Mouse (Mus musculus) frontal cortex, postnatal 25 days (tissue): ENCODE measurements around the gene Ssh1.

ENCODE experiments used
- DNase-seq, 2 experiments: peaks; one replicate each; pipeline ENCODE4 v3.0.0; 2022; ENCODE audit warnings: low spot score in 2 of 2

Gene Ssh1

GRCm38 (mm10) chr5:113993031-113993486, 635 bp downstream of the Ssh1 start:
- DNase-seq, result peak; percentile 21 to 26

DNA sequence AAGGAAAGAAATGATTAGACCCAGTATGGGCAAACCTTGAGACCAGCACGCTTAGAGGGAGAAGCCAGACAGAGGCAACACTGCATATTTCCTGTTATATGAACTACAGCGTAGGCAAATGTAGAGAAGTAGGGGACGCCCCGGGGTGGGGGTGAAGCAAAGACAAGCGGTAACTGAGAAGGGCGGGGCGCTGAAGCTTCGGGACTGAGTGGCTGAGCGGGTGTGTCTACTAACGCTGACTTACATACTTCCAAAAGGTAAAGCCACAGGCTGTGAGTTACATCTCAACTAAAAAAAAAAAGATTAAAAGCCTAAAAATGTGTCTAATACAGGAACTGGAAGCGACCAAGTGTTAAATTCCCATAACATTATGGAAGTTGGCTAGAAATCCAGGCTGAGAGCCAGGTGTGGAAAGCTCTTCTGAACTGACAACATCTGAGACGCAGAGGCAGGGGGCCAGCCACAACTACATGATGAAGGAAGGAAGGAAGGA, 1.3 kb downstream of the Ssh1 start:
- no peak for DNase-seq

GRCm38 (mm10) chr5:113991141-113991540, 2.6 kb downstream of the Ssh1 start:
- DNase-seq, result no peak

DNA sequence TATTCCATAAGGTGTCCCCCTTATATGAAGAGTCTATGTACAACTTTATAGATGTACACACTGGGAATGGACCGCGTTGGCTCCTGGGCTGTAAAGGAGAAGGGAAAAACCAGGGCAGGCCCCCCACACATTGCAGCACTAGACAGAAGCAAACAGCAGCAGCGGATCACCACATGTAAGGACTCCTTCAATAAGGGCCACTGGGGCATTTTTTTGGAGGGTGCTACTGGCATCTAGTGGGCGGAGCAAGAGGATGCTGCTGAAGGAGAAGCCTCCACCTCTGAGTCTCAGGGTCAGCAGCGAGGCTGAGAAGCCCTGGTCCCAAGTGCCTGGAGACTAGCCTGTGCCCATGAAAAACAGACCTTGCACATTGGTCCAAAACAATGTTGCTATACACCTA, 3.1 kb downstream of the Ssh1 start:
- no peak for DNase-seq

GRCm38 (mm10) chr5:113989437-113990024, 4.2 kb downstream of the Ssh1 start:
- no peak for DNase-seq

GRCm38 (mm10) chr5:113986182-113986961, 7.3 kb downstream of the Ssh1 start:
- DNase-seq, result no peak

GRCm38 (mm10) chr5:113985737-113986136, 8.0 kb downstream of the Ssh1 start:
- DNase-seq, result no peak

- no peak for DNase-seq
These were observed 9.5 kb downstream of the Ssh1 start for GRCm38 (mm10) chr5:113984025-113984740.

GRCm38 (mm10) chr5:113983541-113983940, 10.2 kb downstream of the Ssh1 start:
- no peak for DNase-seq

DNA sequence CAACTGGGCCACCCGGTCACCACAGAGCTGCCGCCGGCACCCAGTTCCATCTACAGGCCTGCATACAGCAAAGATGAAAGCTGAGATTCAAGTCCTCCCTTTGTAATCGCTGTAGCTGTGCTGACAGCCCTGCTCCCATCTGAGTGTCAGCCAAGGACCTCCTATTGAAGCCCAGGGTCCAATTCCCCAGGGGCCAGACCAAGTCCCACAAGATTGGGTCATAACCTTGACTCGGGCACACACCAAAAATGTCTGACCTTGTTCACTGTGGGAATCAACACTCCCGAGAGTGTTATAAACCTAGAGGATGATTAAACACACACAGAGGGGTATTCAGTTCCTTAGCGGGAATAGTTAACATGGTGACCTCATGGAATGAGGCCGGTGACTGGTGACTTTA, 11.9 kb downstream of the Ssh1 start:
- DNase-seq, result no peak

- no peak for DNase-seq
These were observed 12.5 kb downstream of the Ssh1 start for GRCm38 (mm10) chr5:113981171-113981570.

- no peak for DNase-seq
These were observed 13.2 kb downstream of the Ssh1 start for GRCm38 (mm10) chr5:113980511-113980910.

DNA sequence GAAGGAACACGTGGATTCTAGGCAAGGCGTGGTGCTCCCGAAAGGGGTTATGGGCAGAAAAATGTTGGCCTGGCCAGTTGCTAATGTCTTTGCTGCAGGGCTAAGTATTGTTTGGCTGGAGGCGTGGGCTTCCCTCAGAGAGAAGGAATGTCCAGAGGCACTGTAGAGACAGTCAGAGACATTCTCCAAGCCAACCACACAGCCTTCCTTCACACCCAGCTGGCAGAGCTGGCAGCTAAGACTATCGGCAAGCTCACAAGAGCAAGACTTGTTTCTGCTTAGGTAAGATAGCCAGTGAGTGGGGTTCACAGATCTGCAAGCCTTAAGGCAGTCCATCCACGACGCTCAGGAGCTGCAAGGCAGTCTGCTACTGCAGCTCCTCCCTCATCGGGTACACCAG, 16.4 kb downstream of the Ssh1 start:
- DNase-seq, result no peak

DNA sequence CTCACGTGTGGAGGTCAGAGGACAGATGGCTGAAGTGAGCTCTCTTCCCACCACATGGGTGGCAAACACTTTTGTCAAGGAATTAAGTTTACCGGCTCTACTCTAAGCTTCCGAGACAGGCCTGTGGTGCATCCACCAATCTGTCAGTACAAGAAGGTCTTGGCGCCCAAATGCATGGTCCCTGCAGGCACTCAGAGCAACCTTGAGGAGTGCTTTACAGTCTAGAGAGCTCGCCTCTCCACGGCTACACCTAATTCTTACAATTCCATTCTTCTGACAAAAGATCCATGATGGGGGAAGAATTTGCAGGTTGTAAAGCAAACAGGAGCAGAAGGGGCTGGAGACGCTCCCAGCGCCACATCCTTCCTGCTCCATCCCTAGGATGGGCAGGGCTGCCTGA, 17.1 kb downstream of the Ssh1 start:
- DNase-seq, result no peak

GRCm38 (mm10) chr5:113975538-113976215, 18.0 kb downstream of the Ssh1 start:
- no peak for DNase-seq

DNA sequence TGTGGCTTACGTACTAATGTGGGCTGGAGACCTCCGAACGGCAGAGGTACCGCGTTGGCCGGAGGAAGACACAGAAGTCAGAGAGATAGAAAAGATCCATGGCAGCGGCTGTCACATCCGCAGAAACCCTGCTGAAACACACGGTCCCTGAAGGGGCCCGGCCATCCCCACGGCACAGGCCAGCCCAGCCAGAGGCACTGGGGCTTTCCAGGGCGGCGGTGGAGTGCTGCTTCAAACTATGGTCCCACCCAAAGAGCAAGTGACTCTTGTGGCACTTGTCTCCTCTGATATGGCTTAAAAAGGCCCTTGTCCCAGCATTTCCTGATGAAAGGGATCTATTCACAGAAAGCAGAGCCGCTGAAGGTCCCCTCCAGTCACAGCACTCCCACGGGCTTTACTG, 19.1 kb downstream of the Ssh1 start:
- no peak for DNase-seq

DNA sequence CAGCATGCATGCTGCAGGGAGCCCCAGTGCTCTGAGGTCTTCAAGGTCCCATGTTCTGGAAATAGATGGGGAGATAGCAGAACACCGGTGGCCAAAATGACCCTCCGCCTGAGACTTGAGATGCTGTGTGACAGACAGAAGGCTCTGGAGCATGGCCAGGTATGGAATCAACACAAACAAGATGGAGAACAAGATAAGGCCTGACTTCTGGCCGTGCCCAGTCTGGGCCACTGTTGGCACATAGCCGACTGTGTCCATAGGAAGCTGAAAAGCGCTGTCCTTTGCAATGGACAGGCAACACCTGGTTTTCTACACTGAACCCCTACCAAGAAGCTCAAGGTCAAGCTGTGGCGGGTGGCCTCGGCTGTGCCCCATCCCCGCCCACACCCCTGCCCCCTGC, 19.9 kb downstream of the Ssh1 start:
- no peak for DNase-seq

- no peak for DNase-seq
These were observed 20.8 kb downstream of the Ssh1 start for GRCm38 (mm10) chr5:113972589-113973515.

DNA sequence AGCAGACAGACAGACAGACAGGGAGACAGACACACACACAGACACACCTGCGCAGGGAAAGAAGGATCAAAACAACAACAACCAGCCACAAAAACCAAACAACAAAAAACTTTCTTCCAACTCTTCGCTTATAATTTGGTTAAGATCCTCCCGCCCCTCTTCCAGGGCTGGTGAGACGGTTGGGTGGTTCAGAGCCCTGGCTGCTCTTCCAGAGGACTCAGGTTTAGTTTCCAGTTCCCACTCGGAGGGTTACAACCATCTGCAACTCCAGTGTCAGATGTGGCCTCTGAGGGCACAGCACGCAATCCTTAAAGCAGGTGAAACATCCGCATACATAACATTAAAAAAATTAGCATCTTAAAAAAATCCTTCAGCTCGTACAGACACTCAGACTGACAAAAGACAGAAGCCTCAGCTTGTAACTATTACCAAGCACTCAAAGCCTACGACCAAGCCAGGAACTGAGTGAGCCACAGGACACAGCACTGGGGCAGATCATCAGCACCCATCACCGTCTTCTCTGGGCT, 22.2 kb downstream of the Ssh1 start:
- DNase-seq, result no peak

- DNase-seq, result no peak
These were observed 25.3 kb downstream of the Ssh1 start for GRCm38 (mm10) chr5:113968371-113968770.
